Mouse (Mus musculus): Measurements from ENCODE around the gene Trim44.

Gene Trim44

GRCm38 (mm10) chr2:102291533-102291932 lies 116.1 kb downstream of the Trim44 start:
- in situ Hi-C loops (cut with MboI; ENCODE audit: low sequenced_read_pairs) = no loop called here

DNA sequence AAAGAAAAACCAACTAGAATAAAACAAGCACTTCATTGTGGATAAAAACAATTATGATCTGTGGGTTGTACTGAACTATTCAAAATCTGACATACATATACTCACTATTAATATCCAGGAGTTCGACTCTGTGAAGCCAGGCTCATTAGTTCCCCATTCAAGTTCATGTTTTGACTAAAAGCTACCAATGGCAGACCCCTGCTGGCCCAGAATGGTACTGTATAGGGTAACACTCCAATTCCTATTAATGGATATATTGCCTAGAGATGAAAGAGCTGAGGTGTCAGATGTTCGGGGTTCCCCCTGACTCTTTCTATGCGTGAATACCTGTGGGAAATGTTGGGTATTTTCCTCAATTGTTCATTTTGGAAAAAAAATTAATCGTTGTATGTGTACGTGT lies 117.6 kb downstream of the Trim44 start:
- in situ Hi-C loops (cut with MboI; ENCODE audit: low sequenced_read_pairs) = no loop called here

- in situ Hi-C loops (cut with MboI; ENCODE audit: low sequenced_read_pairs) = no loop called here
Observed at GRCm38 (mm10) chr2:102288676-102289075, 119.0 kb downstream of the Trim44 start.

- in situ Hi-C loops (cut with MboI; ENCODE audit: low sequenced_read_pairs) = no loop called here
Observed at GRCm38 (mm10) chr2:102287369-102287768, 120.3 kb downstream of the Trim44 start.

DNA sequence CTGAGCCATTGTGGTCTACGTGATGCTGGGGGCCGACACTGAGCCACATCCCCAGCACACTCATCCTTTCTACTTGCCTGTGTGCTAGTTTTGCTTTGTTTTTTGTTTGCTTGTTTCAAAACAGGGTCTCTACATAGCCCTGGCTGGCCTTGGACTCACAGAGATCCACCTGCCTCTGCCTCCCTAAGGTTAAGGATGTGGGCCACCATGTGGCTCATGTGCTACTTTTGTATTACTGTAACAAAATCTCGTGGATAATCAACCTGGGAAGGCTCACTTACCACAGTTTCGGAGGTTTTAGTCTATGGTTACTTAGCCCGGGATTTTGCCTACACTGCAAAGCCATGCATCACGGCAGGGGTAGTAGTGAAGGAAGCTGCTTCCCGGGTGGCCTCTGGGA lies 125.5 kb downstream of the Trim44 start:
- in situ Hi-C loops (cut with MboI; ENCODE audit: low sequenced_read_pairs) = no loop called here

DNA sequence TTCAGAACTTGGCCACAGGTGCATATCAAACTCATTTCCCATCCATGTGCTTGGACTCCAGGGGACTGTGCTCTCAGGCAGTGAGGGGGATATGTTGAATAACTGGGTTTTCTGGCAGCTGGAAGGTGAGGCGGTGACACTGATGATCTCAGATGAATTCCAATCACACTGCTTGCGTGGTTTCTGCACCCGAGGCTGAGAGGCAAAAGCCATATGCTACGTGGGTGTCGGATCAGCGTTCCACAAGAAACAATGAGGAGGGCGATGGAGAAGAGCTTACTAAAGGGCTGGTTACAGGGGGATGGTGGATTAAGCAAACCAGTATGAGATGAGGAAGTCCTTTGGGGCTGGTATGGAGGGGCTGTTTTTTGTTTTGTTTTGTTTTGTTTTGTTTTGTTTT lies 127.8 kb downstream of the Trim44 start:
- in situ Hi-C loops (cut with MboI; ENCODE audit: low sequenced_read_pairs) = no loop called here

GRCm38 (mm10) chr2:102277946-102278345 lies 129.7 kb downstream of the Trim44 start:
- in situ Hi-C loops (cut with MboI; ENCODE audit: low sequenced_read_pairs) = no loop called here

GRCm38 (mm10) chr2:102273280-102273679 lies 134.3 kb downstream of the Trim44 start:
- in situ Hi-C loops (cut with MboI; ENCODE audit: low sequenced_read_pairs) = no loop called here

DNA sequence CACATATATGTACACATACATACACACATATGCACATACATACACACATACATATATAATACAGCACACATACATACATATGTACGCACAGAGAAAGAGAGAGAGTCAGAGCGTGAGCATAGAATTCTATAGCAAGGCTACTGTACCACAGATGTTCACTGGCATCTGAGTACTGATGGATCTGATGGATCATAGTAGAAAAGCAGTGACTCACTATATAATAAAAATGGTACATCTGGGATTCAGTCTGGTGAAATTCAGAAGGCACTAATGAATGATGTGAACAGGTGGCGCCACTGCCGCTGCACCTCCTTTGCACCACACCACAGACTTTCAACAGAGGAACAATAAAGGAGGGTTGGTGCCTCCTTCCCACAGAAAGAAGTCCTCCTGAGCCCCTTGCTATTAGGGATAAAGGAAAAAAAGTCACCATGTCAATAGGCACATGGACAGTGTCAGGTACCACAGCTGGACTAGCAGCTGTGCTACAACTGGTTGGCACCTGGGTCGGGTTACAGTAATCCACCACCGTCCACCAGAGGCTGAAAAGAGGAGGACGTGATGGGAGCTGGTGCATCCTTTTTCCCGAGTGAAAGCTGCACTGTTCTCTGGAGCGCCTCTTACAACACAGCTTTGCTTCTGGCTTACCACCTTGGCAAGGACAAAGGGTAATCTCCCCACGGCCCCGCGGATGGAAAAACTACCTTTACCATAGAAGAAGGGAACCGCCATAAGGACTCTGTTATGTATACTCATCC lies 139.9 kb downstream of the Trim44 start:
- in situ Hi-C loops (cut with MboI; ENCODE audit: low sequenced_read_pairs) = no loop called here

DNA sequence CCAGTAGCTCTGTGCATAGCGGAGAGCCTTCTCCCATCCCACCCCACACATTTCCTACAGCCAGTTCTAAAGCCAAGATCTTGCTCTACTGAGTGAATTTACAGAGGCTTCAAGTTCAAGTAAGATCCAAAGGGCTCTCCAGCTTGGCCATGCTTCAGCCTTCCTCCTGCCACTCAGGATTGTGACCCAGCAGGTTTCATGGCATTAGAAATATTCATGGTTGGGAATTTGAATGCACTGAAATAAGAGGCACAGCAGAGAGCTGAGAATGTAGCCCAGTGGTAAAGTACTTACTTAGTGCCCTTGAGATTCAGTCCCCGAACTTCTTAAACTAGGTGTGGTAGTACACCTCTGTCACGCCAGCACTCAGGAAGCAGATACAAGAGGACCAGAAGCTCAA lies 140.7 kb downstream of the Trim44 start:
- in situ Hi-C loops (cut with MboI; ENCODE audit: low sequenced_read_pairs) = no loop called here

- in situ Hi-C loops (cut with MboI; ENCODE audit: low sequenced_read_pairs) = no loop called here
Observed at GRCm38 (mm10) chr2:102259139-102259538, 148.5 kb downstream of the Trim44 start.

GRCm38 (mm10) chr2:102258682-102259081 lies 148.9 kb downstream of the Trim44 start:
- in situ Hi-C loops (cut with MboI; ENCODE audit: low sequenced_read_pairs) = no loop called here

- in situ Hi-C loops (cut with MboI; ENCODE audit: low sequenced_read_pairs) = no loop called here
Observed at GRCm38 (mm10) chr2:102257964-102258605, 149.5 kb downstream of the Trim44 start.

DNA sequence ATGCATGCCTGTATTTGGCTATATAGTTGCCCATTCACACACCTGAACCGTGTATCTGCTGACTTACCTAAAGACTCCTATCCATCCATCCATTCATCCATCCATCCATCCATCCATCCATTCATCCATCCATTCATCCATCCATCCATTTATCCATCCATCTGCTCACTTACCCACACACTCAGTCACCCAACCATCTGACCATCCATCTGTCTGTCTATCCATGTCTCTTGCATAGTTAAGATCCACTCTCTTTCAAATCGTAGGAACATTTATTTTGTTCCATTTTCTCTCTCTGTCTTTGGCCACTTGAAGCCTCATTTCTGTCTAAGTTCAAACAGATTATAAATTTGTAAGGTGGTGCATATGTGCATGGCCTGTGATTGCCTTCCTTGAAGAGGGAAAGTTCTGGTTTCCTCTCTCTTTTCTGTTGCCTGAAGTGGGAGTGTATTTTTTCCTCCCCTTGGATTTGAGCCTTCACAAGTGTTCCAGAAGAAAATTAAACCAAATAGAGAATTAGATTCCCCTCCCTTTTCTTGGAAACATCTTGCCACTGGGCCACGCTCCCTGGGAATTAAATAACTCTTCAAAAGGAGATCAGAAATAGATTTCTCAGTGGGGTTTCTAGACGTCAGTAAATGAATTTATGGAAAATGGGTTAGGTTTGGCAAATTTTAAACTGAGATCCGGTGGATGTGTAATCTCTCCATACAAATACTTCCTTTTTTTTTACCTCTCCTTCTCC lies 150.9 kb downstream of the Trim44 start:
- in situ Hi-C loops (cut with MboI; ENCODE audit: low sequenced_read_pairs) = no loop called here

DNA sequence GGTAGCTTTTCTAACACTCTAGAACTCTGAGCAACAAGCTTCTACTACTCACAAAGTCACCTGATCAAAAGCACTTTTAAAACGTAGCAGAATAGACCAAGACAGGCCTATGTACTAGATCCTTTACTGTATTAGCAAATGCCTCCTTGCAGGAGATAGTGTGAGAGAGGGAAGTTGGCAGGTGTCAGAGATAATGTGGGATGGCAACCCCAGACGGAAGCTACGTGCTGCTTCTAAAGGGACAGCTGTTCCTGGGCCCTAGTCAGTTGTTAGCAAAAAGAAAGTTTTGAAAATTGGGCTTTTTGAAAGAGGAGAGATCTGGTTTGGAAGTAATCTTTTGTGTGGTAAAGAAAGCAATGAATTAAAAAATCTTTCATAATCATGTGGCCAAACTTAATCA lies 151.5 kb downstream of the Trim44 start:
- in situ Hi-C loops (cut with MboI; ENCODE audit: low sequenced_read_pairs) = no loop called here

DNA sequence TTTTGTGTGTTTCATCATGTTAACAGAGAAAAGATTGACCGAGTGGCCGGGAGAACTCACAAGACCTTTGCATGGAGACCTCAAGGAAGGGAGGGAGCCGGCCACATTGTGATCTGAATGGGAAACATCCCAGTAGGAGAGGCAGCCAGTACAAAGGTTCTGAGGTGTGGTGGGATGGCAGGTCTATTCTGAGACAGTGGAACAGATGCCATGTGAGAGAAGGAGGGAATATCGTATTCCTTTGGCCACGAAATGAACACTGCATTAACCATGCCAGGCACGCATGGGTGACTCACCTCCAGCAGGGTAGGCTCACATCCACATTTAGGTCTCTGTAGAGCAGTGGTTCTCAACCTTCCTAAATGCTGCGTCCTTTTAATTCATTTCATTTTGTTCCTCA lies 154.4 kb downstream of the Trim44 start:
- in situ Hi-C loops (cut with MboI; ENCODE audit: low sequenced_read_pairs) = no loop called here

GRCm38 (mm10) chr2:102252651-102253050 lies 155.0 kb downstream of the Trim44 start:
- in situ Hi-C loops (cut with MboI; ENCODE audit: low sequenced_read_pairs) = no loop called here
